Mouse (Mus musculus): ENCODE measurements around the gene Slc30a3. TPM values are rescaled to one million over a fixed set of nuclear protein-coding genes. Genes with fewer than 3 reads are reported as not detected.

Slc30a3 gene
- polyA plus RNA-seq (2014; fragmentation: Illumina TruSeq; extraction: RNeasy Lipid Tissue Mini Kit (QIAGEN cat#74804); ENCODE audit: low read depth, low replicate concordance) = not detected

GRCm38 (mm10) chr5:31108000-31108490 lies at the start of gene Slc30a3:
Slc30a3 (minus strand) TSS chr5:31108237.

DNA sequence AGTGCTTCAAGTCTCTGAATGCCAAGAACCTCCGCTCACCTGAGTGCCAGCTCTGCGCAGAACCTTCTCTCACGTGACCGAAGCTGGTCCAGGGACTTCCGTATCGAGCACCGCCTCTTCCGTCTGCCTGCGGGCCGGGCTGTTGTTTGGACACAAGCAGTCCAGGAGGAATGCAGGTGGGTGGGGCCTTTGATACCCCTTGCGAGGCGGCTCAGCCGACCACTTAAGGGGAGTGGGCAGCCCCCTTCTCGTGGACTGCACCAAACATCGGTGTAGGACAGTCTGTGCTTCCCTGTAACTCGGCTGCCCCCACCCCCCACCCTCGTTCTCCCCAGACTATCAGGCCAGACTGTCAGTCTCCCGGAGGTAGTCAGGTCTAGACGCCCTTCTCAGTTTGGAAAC lies 46.1 kb upstream of the Slc30a3 start, which contains the start of gene Mpv17:
TSS of gene Mpv17 (minus strand) at position 100 of the 402 bp plus-strand sequence.

DNA sequence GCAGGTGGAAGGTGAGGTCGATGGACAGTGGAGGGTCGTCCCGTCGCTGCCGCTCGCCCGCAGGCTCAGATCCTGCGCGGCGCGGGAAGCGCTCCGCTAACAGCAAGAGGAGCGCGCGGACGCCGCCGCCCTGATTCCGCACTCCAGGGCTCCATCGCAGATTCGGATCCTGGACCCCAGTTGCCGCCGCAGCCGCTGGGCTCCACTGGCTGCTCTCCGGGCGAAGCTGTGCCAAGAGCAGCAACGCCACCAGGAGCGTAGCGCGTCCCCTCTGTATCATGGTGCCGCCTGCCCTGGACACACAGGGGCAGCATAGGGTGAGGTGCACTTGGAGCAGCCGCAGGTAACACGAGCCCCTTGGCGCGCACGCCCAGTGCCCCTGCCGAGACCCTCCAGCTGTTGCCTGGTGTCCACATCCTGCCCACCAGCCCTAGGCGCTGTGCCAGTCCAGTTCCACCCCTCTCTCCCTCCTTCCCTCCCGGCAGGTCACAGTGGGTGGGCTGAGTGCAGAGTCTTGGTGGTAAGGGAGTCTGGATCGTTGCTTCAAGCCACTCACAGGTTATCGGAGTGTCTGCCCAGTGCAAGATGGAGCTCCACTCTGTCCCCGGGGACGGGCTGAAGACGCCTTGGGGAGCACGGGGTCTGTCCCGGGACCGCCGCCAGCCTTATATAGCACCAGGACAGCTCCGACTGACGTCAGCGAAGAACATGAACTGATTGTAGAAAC lies 30.4 kb upstream of the Slc30a3 start, which contains the start of gene Ucn:
TSS of gene Ucn (minus strand) at position 589 of the 727 bp plus-strand sequence.

DNA sequence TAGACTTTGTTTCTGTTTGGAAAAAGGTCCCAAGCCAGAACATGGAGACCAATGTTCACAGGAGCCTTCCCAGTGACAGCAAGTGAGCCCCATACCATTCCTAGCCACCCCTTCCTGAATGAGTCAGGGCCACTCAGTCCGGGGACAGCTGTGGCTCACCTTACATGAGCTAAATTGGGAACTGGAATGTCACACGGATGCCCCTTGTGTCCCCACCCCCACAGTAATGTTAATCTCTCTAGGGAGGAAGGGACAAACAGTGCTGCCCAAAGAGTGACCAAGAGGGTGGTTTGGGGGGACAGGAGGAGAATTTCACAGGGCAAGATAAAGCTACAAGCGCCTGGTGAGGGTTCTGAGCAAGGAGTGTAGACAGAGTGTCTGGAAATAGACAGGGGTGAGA lies 8.3 kb upstream of the Slc30a3 start, which contains the start of gene Trim54:
TSS of gene Trim54 (plus strand) at position 359 of the 400 bp plus-strand sequence.

GRCm38 (mm10) chr5:31105814-31106335 lies 2.2 kb downstream of the Slc30a3 start, which contains the start of gene Dnajc5g:
Dnajc5g (plus strand) TSS chr5:31106285.

DNA sequence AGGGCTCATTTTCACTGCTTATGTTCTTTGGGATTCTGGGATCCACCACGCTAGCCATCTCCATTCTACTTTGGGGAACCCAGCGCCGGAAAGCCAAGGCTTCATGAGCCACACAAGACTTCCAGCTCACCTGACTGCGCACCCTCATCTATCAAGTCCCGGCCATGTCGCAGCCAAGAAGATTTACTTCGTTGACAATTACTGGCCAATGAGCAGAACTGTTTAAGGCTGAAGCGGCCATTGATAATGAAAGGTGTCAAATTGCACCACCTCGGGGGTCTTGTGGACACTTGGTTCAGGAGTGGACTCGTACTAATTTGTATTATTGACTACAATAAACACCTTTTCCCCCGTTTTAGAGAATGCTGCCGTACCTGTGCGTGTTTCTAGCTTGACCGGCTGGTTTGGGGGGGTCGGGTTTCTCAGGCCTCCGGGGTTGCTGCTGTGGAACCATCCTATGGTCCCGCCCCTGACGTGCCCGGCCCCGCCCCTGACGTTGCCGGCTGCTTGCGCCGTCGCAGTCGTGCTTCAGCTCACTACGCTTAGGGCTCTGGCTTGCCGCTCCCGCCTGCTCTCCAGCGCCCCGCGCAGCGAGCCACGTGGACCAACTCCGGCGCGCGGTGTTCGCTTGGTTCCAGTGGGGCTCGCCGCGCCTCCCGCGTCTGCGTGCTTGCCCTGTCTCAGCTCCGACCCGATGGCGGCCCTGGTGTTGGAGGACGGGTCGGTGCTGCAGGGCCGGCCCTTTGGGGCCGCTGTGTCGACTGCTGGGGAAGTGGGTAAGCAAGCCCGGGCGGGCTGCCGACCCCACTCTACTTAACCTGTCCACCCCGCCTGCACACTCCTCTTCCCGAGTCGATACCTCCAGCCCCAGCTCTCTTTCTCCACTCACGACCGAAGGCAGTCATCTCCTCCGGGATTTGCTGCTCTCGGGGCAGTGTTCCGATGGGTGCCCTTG lies 53.5 kb downstream of the Slc30a3 start, which contains the start of gene Cad:
TSS of gene Cad (plus strand) at position 520 of the 955 bp plus-strand sequence.

GRCm38 (mm10) chr5:31048763-31049641 lies 59.0 kb downstream of the Slc30a3 start, which contains the start of gene Slc5a6:
Slc5a6 (minus strand) TSS chr5:31048924.

GRCm38 (mm10) chr5:31047848-31048762 lies 59.9 kb downstream of the Slc30a3 start, which contains the start of gene Atraid:
Atraid (plus strand) TSS chr5:31048312.

Other genes with a start within 250 kb of the Slc30a3 start
- 39.4 TPM for gene Tmem214, start 240.2 kb downstream of the Slc30a3 start, polyA plus RNA-seq (2014; fragmentation: Illumina TruSeq; extraction: RNeasy Lipid Tissue Mini Kit (QIAGEN cat#74804); ENCODE audit: low read depth, low replicate concordance)
- gene Agbl5, start 219.5 kb downstream of the Slc30a3 start, polyA plus RNA-seq (2014; fragmentation: Illumina TruSeq; extraction: RNeasy Lipid Tissue Mini Kit (QIAGEN cat#74804); ENCODE audit: low read depth, low replicate concordance) = 4.8 TPM
- gene Ost4, start 200.4 kb downstream of the Slc30a3 start, polyA plus RNA-seq (2014; fragmentation: Illumina TruSeq; extraction: RNeasy Lipid Tissue Mini Kit (QIAGEN cat#74804); ENCODE audit: low read depth, low replicate concordance) = 169 TPM
- 27.9 TPM for gene Emilin1, start 194.8 kb downstream of the Slc30a3 start, polyA plus RNA-seq (2014; fragmentation: Illumina TruSeq; extraction: RNeasy Lipid Tissue Mini Kit (QIAGEN cat#74804); ENCODE audit: low read depth, low replicate concordance)
- gene Khk, start 186.8 kb downstream of the Slc30a3 start, polyA plus RNA-seq (2014; fragmentation: Illumina TruSeq; extraction: RNeasy Lipid Tissue Mini Kit (QIAGEN cat#74804); ENCODE audit: low read depth, low replicate concordance) = 33.0 TPM
- gene Cgref1, start 162.6 kb downstream of the Slc30a3 start, polyA plus RNA-seq (2014; fragmentation: Illumina TruSeq; extraction: RNeasy Lipid Tissue Mini Kit (QIAGEN cat#74804); ENCODE audit: low read depth, low replicate concordance) = 1.3 TPM
- gene Preb, start 147.9 kb downstream of the Slc30a3 start, polyA plus RNA-seq (2014; fragmentation: Illumina TruSeq; extraction: RNeasy Lipid Tissue Mini Kit (QIAGEN cat#74804); ENCODE audit: low read depth, low replicate concordance) = 91.3 TPM
- 2.1 TPM for gene Tcf23, start 139.6 kb downstream of the Slc30a3 start, polyA plus RNA-seq (2014; fragmentation: Illumina TruSeq; extraction: RNeasy Lipid Tissue Mini Kit (QIAGEN cat#74804); ENCODE audit: low read depth, low replicate concordance)
- gene Atraid, start 59.9 kb downstream of the Slc30a3 start, polyA plus RNA-seq (2014; fragmentation: Illumina TruSeq; extraction: RNeasy Lipid Tissue Mini Kit (QIAGEN cat#74804); ENCODE audit: low read depth, low replicate concordance) = 83.6 TPM
- gene Slc5a6, start 59.3 kb downstream of the Slc30a3 start, polyA plus RNA-seq (2014; fragmentation: Illumina TruSeq; extraction: RNeasy Lipid Tissue Mini Kit (QIAGEN cat#74804); ENCODE audit: low read depth, low replicate concordance) = 14.1 TPM
- 12.7 TPM for gene Cad, start 53.5 kb downstream of the Slc30a3 start, polyA plus RNA-seq (2014; fragmentation: Illumina TruSeq; extraction: RNeasy Lipid Tissue Mini Kit (QIAGEN cat#74804); ENCODE audit: low read depth, low replicate concordance)
- gene Dnajc5g, start 2.0 kb downstream of the Slc30a3 start, polyA plus RNA-seq (2014; fragmentation: Illumina TruSeq; extraction: RNeasy Lipid Tissue Mini Kit (QIAGEN cat#74804); ENCODE audit: low read depth, low replicate concordance) = not detected
- gene Trim54, start 8.5 kb upstream of the Slc30a3 start, polyA plus RNA-seq (2014; fragmentation: Illumina TruSeq; extraction: RNeasy Lipid Tissue Mini Kit (QIAGEN cat#74804); ENCODE audit: low read depth, low replicate concordance) = 266 TPM
- not detected for gene Ucn, start 30.6 kb upstream of the Slc30a3 start, polyA plus RNA-seq (2014; fragmentation: Illumina TruSeq; extraction: RNeasy Lipid Tissue Mini Kit (QIAGEN cat#74804); ENCODE audit: low read depth, low replicate concordance)
- gene Mpv17, start 46.0 kb upstream of the Slc30a3 start, polyA plus RNA-seq (2014; fragmentation: Illumina TruSeq; extraction: RNeasy Lipid Tissue Mini Kit (QIAGEN cat#74804); ENCODE audit: low read depth, low replicate concordance) = 118 TPM
- gene Gm29609, start 71.7 kb upstream of the Slc30a3 start, polyA plus RNA-seq (2014; fragmentation: Illumina TruSeq; extraction: RNeasy Lipid Tissue Mini Kit (QIAGEN cat#74804); ENCODE audit: low read depth, low replicate concordance) = 1.3 TPM
- gene Gtf3c2, start 71.9 kb upstream of the Slc30a3 start, polyA plus RNA-seq (2014; fragmentation: Illumina TruSeq; extraction: RNeasy Lipid Tissue Mini Kit (QIAGEN cat#74804); ENCODE audit: low read depth, low replicate concordance) = 43.8 TPM
- gene Snx17, start 85.0 kb upstream of the Slc30a3 start, polyA plus RNA-seq (2014; fragmentation: Illumina TruSeq; extraction: RNeasy Lipid Tissue Mini Kit (QIAGEN cat#74804); ENCODE audit: low read depth, low replicate concordance) = 62.4 TPM
- gene Eif2b4, start 85.2 kb upstream of the Slc30a3 start, polyA plus RNA-seq (2014; fragmentation: Illumina TruSeq; extraction: RNeasy Lipid Tissue Mini Kit (QIAGEN cat#74804); ENCODE audit: low read depth, low replicate concordance) = 48.9 TPM
- 10.8 TPM for gene Zfp513, start 94.1 kb upstream of the Slc30a3 start, polyA plus RNA-seq (2014; fragmentation: Illumina TruSeq; extraction: RNeasy Lipid Tissue Mini Kit (QIAGEN cat#74804); ENCODE audit: low read depth, low replicate concordance)
- 53.4 TPM for gene Ppm1g, start 112.5 kb upstream of the Slc30a3 start, polyA plus RNA-seq (2014; fragmentation: Illumina TruSeq; extraction: RNeasy Lipid Tissue Mini Kit (QIAGEN cat#74804); ENCODE audit: low read depth, low replicate concordance)
- gene Nrbp1, start 132.6 kb upstream of the Slc30a3 start, polyA plus RNA-seq (2014; fragmentation: Illumina TruSeq; extraction: RNeasy Lipid Tissue Mini Kit (QIAGEN cat#74804); ENCODE audit: low read depth, low replicate concordance) = 106 TPM
- gene Gm9970, start 133.0 kb upstream of the Slc30a3 start, polyA plus RNA-seq (2014; fragmentation: Illumina TruSeq; extraction: RNeasy Lipid Tissue Mini Kit (QIAGEN cat#74804); ENCODE audit: low read depth, low replicate concordance) = not detected
- 3.0 TPM for gene Krtcap3, start 143.5 kb upstream of the Slc30a3 start, polyA plus RNA-seq (2014; fragmentation: Illumina TruSeq; extraction: RNeasy Lipid Tissue Mini Kit (QIAGEN cat#74804); ENCODE audit: low read depth, low replicate concordance)
- gene Ift172, start 182.9 kb upstream of the Slc30a3 start, polyA plus RNA-seq (2014; fragmentation: Illumina TruSeq; extraction: RNeasy Lipid Tissue Mini Kit (QIAGEN cat#74804); ENCODE audit: low read depth, low replicate concordance) = 35.3 TPM
- 7.4 TPM for gene Fndc4, start 187.8 kb upstream of the Slc30a3 start, polyA plus RNA-seq (2014; fragmentation: Illumina TruSeq; extraction: RNeasy Lipid Tissue Mini Kit (QIAGEN cat#74804); ENCODE audit: low read depth, low replicate concordance)
- gene Gckr, start 189.2 kb upstream of the Slc30a3 start, polyA plus RNA-seq (2014; fragmentation: Illumina TruSeq; extraction: RNeasy Lipid Tissue Mini Kit (QIAGEN cat#74804); ENCODE audit: low read depth, low replicate concordance) = not detected